Mouse (Mus musculus): ENCODE results near the gene Nudt4. TPM values are rescaled to one million over a fixed set of nuclear protein-coding genes. Genes with fewer than 3 reads are reported as not detected.

Gene Nudt4
- polyA plus RNA-seq, 1 experiment = not detected

- WGBS = under 1% methylated on average over 80 of the region's 80 CpGs
- Histone ChIP-seq H3K4me3 (ENCODE audit: insufficient read depth, low read depth, low read length) (peak overlapping the region; percentile 96), H3K27ac (ENCODE audit: insufficient read depth, low read depth, low read length) (peak overlapping the region; percentile 88), H3K4me1 (ENCODE audit: control insufficient read depth, insufficient read depth, low read length) (no peaks in the 10 kb centered on the region)
- TF ChIP-seq CTCF (IDR thresholded peaks at IDR 0.05; ENCODE audit: insufficient read depth, low read depth, low read length) (no peak), POLR2A (IDR thresholded peaks at IDR 0.05; ENCODE audit: insufficient read depth, low read depth, low read length) (no peak)
These were observed 48.5 kb downstream of the Nudt4 start for GRCm38 (mm10) chr10:95515293-95515931.

GRCm38 (mm10) chr10:95514656-95515292 is 49.2 kb downstream of the Nudt4 start, which contains the start of gene Ube2n:
Gene Ube2n, plus strand, starts transcription at chr10:95515145.
- Histone ChIP-seq H3K27ac (ENCODE audit: insufficient read depth, low read depth, low read length) (peak within 1 kb of the TSS; percentile 88), H3K4me1 (ENCODE audit: control insufficient read depth, insufficient read depth, low read length) (no peaks in the 10 kb centered on the region), H3K4me3 (ENCODE audit: insufficient read depth, low read depth, low read length) (peak within 1 kb of the TSS; percentile 96)
- TF ChIP-seq POLR2A (IDR thresholded peaks at IDR 0.05; ENCODE audit: insufficient read depth, low read depth, low read length) (peak; percentile 53), CTCF (IDR thresholded peaks at IDR 0.05; ENCODE audit: insufficient read depth, low read depth, low read length) (no peak)
- under 1% methylated on average over 78 of the region's 81 CpGs for WGBS

GRCm38 (mm10) chr10:95513768-95514556 is 50.0 kb downstream of the Nudt4 start:
- TF ChIP-seq CTCF (IDR thresholded peaks at IDR 0.05; ENCODE audit: insufficient read depth, low read depth, low read length) = no peak
- no peak for TF ChIP-seq POLR2A (IDR thresholded peaks at IDR 0.05; ENCODE audit: insufficient read depth, low read depth, low read length)
- WGBS = 30% methylated on average over 15 of the region's 15 CpGs
- peak overlapping the region; percentile 56; the same call in 1 of the 2 replicates for H3K27ac ChIP-seq (ENCODE audit: insufficient read depth, low read depth, low read length)
- peak overlapping the region; percentile 96 for H3K4me3 ChIP-seq (ENCODE audit: insufficient read depth, low read depth, low read length)
- no peaks in the 10 kb centered on the region for H3K4me1 ChIP-seq (ENCODE audit: control insufficient read depth, insufficient read depth, low read length)

- H3K27ac ChIP-seq (ENCODE audit: insufficient read depth, low read depth, low read length) = no peak overlapping the region
- H3K4me1 ChIP-seq (ENCODE audit: control insufficient read depth, insufficient read depth, low read length) = no peaks in the 10 kb centered on the region
- WGBS = 90% methylated on average over 8 of the region's 8 CpGs
- no peak overlapping the region for H3K4me3 ChIP-seq (ENCODE audit: insufficient read depth, low read depth, low read length)
- no peak for TF ChIP-seq CTCF (IDR thresholded peaks at IDR 0.05; ENCODE audit: insufficient read depth, low read depth, low read length)
- TF ChIP-seq POLR2A (IDR thresholded peaks at IDR 0.05; ENCODE audit: insufficient read depth, low read depth, low read length) = no peak
These were observed 51.3 kb downstream of the Nudt4 start for GRCm38 (mm10) chr10:95512635-95513034.

GRCm38 (mm10) chr10:95509263-95509662 is 54.7 kb downstream of the Nudt4 start:
- Histone ChIP-seq H3K4me1 (ENCODE audit: control insufficient read depth, insufficient read depth, low read length) (no peaks in the 10 kb centered on the region), H3K27ac (ENCODE audit: insufficient read depth, low read depth, low read length) (no peak overlapping the region), H3K4me3 (ENCODE audit: insufficient read depth, low read depth, low read length) (no peak overlapping the region)
- 85% methylated on average over 3 of the region's 3 CpGs for WGBS
- TF ChIP-seq CTCF (IDR thresholded peaks at IDR 0.05; ENCODE audit: insufficient read depth, low read depth, low read length) = no peak
- no peak for TF ChIP-seq POLR2A (IDR thresholded peaks at IDR 0.05; ENCODE audit: insufficient read depth, low read depth, low read length)

GRCm38 (mm10) chr10:95508793-95509192 is 55.2 kb downstream of the Nudt4 start:
- Histone ChIP-seq H3K4me1 (ENCODE audit: control insufficient read depth, insufficient read depth, low read length) (no peaks in the 10 kb centered on the region), H3K4me3 (ENCODE audit: insufficient read depth, low read depth, low read length) (no peak overlapping the region), H3K27ac (ENCODE audit: insufficient read depth, low read depth, low read length) (0 out of 2 replicates have a peak overlapping the region, but pooled peaks have one; percentile 20)
- WGBS = 42% methylated on average over 6 of the region's 6 CpGs
- TF ChIP-seq POLR2A (IDR thresholded peaks at IDR 0.05; ENCODE audit: insufficient read depth, low read depth, low read length) (no peak), CTCF (IDR thresholded peaks at IDR 0.05; ENCODE audit: insufficient read depth, low read depth, low read length) (no peak)

- 84% methylated on average over 8 of the region's 8 CpGs for WGBS
- TF ChIP-seq POLR2A (IDR thresholded peaks at IDR 0.05; ENCODE audit: insufficient read depth, low read depth, low read length) (no peak), CTCF (IDR thresholded peaks at IDR 0.05; ENCODE audit: insufficient read depth, low read depth, low read length) (no peak)
- H3K4me1 ChIP-seq (ENCODE audit: control insufficient read depth, insufficient read depth, low read length) = no peaks in the 10 kb centered on the region
- H3K4me3 ChIP-seq (ENCODE audit: insufficient read depth, low read depth, low read length) = no peak overlapping the region
- H3K27ac ChIP-seq (ENCODE audit: insufficient read depth, low read depth, low read length) = no peak overlapping the region
These were observed 55.8 kb downstream of the Nudt4 start for GRCm38 (mm10) chr10:95508126-95508525.

- 16% methylated on average over 1 of the region's 1 CpGs for WGBS
- TF ChIP-seq POLR2A (IDR thresholded peaks at IDR 0.05; ENCODE audit: insufficient read depth, low read depth, low read length) (no peak), CTCF (IDR thresholded peaks at IDR 0.05; ENCODE audit: insufficient read depth, low read depth, low read length) (no peak)
- H3K4me1 ChIP-seq (ENCODE audit: control insufficient read depth, insufficient read depth, low read length) = no peaks in the 10 kb centered on the region
These were observed 59.6 kb downstream of the Nudt4 start for GRCm38 (mm10) chr10:95504341-95504740.

More at GRCm38 (mm10) chr10:95504341-95504740, 59.6 kb downstream of the Nudt4 start:
- Histone ChIP-seq H3K4me3 (ENCODE audit: insufficient read depth, low read depth, low read length) (no peak overlapping the region), H3K27ac (ENCODE audit: insufficient read depth, low read depth, low read length) (no peak overlapping the region)

Data from olfactory bulb, adult 2 months (tissue).